Mouse (Mus musculus) cerebellum, postnatal 10 days (tissue): ENCODE measurements around the gene Tlr2.
"Not testable (repeated sequence)": the region's sequence is repeated elsewhere in the genome, so short reads cannot be mapped to it uniquely, and the experiment has no call there.

Experiments used
- DNase-seq, 2 experiments: peaks; one replicate each; pipeline ENCODE4 v3.0.0; 2021; ENCODE audit warnings: mixed read lengths in 2 of 2

Gene Tlr2

DNA sequence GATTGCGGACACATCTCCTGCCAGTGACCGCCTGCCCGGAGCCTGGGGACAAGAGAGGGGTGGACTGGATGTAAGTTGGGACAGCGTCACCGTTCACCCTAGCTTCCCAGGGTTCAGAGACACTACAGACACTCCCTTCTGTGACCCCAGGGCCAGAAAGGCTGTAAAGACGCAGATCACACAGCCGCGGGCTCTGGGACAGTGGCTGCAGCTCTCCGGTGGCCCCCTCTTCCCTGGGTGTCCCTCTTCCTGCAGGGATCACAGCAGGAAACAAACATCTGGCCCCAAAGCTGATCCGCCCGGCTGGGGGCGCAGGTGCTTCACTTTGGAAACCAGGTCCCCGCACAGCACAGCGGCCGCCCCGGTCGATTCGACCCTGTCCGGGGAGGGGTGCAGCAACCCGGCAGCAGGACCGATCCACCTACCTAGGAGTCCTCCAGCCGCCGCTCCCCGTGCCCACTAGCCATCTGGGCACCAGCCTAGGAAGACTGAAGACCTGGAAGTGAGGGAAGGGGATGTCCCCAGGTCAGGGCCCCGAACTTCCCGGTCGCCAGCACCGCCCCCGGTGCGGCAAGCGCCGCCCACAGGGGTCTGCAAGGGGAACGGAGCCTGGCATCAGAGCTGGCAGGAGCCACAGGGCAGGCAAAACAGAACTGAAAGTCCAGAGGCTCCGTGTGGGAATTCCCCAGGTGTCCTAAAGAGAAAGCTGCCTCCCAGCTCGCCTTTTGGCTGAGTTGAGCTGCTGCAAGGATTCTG is at the start of gene Tlr2:
Gene Tlr2, minus strand, starts transcription at position 673 of the 756 bp plus-strand sequence.
- peak; percentile 42 to 56 for DNase-seq

DNA sequence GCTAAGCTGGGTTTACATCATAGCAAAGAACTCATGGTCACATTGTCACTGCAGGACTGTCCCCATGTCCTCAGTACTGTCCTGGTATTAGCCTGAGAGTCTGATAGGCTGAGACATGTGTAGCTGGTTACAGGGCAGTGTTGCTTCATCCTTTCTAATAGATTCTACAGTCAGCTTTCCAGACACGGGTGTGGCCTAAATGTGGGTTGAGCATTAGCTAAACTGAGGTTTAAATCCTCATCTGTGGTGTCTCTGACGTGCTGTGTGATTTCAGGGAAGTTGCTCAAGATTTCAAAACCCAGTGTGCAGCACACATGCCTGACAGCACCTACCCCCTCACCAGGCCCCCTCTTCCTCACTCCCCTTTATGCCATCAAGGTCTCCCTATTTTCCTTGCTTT is 43.6 kb upstream of the Tlr2 start:
- no peak for DNase-seq

DNA sequence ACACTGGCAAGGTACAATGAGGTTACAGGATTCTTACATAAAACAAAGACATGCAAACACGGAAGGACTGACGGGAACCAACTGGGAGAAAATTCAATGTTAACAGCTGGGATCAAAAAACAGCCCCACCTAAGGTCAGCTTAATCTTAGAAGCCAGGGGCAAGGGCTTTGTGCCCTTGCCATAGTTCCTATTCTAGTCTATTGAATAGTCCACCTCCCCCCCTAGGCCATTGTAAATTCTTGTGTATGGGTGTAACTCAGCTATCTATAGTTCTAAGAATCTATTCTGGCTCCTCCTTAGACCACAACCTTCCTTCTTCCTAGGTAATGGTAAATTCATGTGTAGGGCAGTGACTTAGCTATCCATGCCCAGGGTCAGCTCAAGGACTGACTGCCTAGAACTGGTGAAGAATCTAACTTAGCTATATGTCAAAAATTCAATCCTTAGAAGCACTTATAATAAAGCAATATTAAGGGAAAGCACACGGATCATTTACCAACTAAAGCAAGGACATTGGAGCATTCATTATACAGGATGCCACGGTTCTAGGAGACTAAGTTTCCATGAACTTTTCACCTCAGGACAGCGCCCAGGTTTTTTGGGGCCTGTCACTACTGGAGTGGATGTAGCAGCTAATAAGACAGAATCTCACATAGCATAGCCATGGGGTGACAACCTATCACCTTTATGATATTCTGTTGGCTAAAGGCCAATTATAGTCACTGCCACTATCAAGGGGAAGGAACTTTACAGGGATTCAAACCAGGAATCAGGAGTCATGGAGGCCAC is 37.9 kb upstream of the Tlr2 start:
- DNase-seq, result not testable (repeated sequence)

DNA sequence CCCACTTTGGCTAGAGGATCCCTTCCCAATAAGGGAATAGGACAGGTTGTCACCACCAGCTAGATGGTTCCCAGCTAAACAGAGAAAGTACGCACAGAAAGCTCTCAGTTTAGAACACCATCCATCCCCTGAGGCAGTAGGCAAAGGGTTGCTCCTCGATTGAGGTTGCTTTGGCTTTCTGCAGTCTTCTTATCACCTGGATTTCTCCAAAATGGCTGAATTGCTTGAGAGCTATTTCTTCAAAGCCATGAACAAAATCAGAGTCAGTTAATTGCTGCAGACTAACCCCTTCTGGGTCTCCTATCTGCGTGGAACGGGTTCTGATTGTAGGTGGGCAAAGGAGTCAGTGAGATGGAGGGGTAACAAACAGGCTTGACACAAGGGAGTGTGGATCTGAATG is 37.2 kb upstream of the Tlr2 start:
- DNase-seq, result no peak

DNA sequence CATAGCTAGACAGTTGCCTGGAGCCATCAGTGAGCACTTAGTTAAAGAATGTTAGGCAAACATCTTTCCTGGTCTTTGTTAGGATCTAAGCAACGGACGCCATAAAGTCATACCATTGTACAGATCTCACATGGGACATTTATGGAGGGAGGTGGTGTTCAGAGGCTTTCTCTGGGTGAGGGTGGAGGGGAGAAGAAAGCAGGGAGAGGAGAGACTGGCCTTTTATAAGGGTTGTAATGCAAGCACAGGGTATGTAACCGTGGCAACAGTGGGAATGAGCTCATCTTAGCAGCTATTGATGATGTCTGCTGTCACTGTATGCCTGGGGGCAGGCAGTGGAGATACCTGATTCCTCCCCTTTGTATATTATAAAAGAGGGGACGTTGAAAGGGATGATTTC is 34.7 kb upstream of the Tlr2 start:
- DNase-seq, result no peak

DNA sequence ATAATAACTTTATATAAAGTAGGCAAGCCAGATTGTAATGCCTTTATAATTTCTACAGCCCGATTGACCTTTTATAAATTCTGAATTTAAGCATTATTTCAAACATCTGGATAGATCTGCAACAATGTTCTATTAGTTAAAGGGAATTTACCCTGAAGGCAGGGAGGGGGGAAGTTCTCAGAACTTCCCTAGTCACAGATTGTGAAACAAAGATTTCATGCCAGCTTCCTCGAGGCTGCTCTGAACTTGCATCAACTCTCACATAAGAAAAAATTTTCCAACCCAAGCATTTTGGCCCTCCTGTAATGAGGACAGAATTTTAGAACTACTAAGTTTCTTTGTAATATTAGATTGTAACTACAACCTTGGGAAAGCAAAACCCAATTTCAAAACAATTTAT is 33.5 kb upstream of the Tlr2 start:
- DNase-seq, result not testable (repeated sequence)

DNA sequence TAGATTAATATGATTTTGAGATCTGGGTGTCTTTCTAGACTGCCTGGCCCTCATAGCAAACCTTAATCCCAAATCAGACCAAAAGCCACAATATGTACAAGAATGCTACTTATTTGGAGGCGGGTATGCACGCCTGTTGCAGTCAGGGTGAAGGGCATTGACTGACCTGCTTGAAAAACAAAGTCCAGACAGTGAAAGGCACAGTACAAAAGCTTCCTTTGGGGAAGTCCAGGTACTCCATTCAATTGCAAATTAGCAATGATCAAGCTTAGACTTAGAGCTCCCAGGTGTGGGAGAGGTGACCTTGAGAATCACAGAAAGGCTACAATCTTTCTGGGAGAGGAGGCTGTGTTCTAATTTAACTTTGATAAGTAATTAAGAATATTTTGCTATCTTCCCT is 31.3 kb upstream of the Tlr2 start:
- DNase-seq, result not testable (repeated sequence)

DNA sequence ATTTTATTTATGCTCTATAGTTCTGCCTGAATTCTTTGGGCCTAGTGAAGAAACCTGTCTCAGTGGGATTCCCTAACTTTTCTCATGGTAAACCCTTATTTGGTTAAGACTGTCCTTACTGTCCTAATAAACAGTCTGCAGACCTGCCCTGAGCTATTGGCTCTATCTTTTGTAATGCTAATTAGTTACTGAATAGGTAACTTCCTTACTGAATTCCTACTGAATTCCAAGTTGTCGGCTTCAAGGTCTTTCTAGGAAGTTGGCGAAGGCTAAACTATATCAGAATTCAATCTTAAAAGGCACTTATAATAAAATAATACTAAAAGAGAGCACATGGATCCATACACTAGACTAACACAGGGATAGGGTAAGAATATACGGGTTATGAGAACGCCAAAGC is 30.4 kb upstream of the Tlr2 start:
- not testable (repeated sequence) for DNase-seq

DNA sequence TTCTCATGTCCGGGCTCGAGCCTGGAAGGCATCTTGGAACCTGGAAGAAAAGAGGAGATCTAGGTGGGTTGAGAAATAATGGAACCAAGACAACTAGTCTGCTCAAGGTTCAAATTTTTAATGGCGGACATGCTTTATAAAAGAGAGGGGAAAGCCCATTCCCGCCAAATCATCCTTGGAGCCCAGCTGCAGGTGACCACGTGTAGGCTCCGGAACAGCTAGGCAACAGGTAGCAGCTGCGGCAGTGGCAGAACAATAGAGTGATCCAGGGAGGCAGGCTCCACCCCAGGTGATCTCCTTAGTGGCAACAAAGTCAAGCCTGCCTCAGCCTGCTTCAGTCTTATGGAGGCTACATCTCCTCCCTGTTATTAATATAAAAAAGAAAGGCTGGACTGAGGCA is 30.0 kb upstream of the Tlr2 start:
- DNase-seq, result not testable (repeated sequence)

DNA sequence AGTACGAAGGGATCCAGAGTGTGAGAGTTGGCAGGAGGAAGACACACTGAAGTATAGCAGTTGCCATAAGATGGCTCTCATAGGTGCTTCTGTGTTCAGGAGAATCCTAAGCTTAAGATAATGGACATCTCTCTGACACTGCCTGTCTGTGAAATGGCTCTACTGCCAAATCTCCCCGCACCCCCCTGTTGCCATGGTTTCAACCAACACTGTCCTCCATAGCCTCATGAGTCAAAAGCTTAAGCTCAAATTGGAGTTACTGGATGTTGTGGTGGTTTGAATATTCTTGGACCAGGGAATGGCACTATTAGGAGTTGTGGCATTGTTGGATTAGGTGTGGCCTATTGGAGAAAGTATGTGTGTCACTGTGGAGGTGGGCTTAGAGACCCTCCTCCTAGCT is 28.2 kb upstream of the Tlr2 start:
- DNase-seq, result no peak

DNA sequence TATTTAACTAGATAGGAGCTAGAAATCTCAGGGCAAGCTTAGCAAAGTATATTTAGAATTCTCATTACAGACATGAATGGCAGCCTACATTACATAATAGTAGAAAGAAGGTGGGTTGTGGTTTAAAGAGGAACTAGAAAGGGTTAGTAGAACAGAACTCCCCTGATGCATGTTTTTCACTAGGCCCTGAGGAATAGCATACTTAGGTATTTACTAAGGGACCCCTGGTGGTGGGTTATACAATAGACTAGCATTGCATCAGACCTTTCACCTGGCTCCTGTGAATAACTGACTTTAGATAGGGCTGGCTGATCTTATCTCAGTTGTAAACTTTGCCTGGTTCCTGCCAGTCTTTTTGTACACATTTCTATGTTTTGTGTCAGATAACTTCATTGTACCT is 25.5 kb upstream of the Tlr2 start:
- not testable (repeated sequence) for DNase-seq

DNA sequence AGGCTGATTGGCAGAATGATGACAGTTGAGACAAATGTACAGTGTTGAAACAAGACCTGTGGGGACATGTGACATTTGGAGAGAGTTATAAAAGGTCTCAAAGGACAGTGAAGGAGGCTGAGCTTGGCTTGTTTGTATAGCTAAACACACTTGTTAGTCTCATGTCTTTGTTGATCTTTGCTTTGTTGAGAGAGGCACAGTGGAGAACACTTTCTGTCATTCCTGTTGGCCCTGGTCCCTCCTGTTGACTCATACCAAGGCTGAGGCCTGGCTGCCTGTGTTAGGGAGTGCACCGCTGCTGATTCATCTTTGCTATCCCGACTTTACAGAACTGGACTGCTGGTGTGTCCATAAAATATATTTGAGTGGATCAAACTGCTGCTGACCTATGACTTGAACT is 23.6 kb upstream of the Tlr2 start:
- DNase-seq, result no peak

DNA sequence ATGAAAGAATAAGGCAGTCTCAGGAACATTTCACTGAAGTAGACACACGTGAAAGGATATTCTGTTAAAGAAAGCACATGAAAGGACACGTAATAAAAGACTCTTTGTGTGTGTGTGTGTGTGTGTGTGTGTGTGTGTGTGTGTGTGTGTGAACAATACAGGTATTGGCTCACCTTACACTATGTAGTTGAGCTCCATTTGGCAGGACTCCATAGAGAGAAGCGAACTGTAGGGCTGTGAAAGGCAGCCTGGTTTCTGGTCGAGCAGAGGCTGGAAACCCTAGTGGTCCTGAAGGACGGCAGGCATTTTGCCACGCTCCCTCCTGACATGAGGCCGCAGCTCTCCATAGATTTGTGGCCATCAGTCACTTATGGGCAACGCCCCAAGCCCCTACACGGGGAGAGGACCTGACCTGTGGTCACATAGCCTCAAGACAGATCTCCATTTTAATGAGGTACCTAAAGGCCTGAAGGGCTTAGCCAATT is 22.5 kb upstream of the Tlr2 start:
- DNase-seq, result no peak

DNA sequence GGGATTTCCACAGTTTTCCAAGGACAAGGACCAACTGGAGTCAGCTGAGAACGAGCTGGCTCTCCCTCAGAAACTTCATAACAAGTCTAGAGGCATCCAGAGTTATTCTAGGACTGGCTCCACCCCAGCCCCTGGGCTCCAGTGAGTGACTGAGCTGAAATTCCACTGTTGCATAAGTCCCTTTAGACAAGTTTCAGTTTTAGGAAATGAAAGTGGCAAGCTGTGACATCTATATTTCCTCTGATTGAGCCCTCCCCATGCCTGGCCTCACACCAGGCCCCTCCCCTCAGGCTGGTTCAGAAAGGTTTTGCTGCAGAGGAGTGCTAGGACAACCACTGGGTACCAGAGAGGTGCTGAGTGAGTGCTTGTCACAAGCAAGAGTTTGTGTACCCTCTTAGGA is 21.4 kb upstream of the Tlr2 start:
- DNase-seq, result peak in 1 of 2 experiments; percentile 8

DNA sequence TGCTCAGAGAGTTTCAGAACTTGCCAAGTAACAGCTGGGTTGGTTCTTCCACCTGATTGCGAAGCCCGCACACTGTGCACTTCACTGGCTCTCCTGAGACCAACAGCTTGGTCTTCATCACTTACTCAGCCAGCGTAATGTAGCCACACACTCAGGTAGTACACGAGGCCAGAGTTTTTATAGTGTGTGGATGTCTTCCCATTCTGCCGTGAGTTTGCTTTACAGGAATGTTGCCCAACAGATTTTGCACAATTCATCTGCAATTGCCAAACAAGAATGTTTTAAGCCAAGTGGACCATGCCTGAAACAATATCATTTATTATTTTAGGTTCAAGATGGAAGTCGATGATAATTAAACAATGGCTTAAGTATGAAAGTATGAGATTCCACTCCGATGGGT is 18.0 kb upstream of the Tlr2 start:
- no peak for DNase-seq

DNA sequence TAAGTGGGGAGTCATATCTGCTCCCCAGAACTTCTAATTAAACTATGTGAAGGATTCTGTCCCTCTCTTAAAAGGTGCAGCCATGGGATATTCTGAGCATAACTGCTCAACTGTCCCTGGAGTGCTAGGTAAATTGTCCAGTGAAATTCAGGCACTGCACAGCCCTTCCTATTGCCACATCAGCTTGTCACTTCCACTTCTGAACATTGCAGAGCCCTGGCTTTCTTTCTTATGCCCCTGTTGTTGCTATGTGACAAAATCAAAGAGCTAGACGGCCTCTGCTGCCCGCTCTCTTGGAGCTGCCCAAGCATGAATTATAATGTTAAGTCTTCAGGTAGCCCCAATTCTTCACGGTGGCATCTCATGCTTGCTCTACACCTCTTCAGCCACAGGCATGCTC is 17.5 kb upstream of the Tlr2 start:
- no peak for DNase-seq

DNA sequence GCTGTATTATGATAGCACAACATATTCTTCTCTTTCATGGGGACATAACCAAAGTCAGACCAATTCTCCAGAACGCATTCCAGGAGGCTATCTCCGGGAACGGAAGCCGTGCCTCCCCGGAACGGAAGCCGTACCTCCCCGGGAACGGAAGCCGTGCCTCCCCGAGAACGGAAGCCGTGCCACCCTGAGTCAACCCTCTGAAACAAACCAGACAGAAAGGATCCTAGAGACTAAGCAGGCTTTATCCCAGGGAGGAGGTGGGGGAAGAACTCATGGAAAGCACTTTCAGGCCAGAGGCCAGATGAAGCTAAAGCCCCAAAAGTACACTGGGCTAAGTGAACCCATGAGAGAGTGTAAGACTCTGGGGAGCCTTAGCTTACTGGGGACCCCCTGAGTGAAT is 16.1 kb upstream of the Tlr2 start:
- DNase-seq, result no peak

DNA sequence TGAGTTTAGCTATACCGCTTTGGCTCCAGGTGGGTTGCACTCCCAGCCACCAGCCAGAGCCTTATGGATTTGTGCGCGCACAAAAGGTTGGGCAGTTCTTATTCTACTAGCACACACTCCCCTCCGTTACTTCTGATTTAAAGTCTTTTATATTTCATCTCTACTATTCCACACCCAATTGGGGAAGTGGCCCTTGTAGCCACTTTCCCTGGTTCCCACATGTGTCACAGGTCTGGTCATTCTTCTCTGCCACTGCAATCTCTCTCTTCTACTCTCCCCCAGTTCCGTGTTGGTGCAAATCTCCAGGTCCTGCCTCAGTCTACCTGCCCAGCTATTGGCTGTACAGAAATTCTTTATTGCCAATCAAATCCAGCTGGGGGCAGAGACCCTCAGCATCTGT is 14.1 kb upstream of the Tlr2 start:
- DNase-seq, result no peak

DNA sequence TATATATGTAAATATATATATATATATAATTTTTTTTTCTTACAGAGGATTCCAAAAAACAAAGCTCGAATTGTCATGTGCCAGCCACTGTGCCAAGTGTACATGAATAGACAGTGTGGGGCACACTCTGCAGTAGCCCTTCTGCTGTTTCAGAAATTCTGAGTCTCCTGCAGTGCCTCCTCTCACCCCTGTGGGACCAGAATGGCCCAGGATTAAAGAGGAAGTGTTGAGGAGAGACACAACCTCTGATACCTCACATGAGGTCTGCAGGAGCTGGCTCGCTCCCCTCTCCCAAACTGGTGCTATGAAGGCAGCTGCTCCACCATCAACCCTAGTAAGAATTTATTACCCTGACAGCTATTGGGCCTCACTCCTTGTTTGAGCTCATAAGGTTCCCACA is 7.8 kb upstream of the Tlr2 start:
- no peak for DNase-seq

DNA sequence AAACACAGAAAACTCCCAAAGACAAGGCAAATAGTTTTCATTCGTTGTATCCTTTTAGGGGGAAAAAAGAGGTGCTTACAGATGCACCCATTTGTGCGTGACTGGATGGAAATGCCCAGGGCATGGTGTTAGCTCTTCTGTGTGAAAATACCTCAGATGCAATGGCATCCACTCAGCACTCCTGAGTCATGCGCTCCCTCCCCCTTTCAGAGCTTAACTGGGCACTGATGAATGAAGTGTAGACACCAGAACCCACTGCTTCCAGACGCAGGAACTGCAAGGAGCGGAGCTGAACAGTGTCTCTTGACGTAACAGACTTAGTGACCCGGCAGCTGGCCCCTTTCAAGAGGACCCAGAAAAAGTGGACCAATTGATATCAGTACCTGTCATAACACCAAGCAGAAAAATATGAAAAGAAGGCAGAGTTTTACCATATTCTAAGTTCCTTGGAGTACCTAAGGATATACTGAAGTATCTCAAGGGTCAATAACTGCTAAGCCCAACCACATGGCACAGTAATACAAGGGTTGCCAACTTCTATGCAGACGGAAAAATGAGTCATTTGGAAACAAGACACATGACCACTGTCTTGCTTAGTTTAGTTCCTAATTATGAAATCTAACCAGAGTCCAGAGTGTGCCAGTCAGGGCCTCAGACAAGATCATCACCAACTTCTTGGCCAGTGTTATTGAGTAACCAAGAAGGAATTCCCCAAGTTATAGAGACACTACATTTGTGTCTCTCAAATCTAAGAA is 3.4 kb upstream of the Tlr2 start:
- no peak for DNase-seq

DNA sequence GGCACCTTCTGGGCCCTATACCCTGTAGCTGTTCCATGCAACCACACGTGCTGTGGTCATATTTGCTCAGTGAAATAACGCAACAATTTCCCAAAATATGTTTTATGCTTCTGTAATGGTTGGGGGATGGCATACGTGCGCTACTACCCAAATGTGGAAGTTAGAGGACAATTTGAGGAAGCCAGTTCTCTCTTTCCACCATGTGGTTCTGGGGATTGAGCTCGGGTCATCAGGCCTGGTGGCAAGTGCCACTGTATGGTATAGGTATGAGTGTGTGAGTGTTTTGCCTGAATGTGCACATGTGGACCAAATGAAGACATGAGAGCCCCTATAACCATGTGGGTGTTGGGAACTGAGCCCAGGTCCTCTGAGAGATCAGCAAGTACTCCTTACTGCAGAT is 2.1 kb downstream of the Tlr2 start:
- DNase-seq, result no peak

DNA sequence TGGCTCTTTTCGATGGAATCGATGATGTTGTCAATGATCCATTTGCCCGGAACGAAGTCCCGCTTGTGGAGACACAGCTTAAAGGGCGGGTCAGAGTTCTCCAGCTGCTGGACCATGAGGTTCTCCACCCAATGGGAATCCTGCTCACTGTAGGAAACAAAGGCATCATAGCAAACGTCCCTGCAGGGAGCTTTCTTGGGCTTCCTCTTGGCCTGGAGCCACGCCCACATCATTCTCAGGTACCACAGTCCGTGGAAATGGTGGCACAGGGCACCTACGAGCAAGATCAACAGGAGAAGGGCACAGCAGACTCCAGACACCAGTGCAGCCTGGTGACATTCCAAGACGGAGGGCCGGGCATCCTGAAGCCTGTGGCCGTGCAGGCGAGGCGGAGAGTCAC is 4.9 kb downstream of the Tlr2 start:
- no peak for DNase-seq

DNA sequence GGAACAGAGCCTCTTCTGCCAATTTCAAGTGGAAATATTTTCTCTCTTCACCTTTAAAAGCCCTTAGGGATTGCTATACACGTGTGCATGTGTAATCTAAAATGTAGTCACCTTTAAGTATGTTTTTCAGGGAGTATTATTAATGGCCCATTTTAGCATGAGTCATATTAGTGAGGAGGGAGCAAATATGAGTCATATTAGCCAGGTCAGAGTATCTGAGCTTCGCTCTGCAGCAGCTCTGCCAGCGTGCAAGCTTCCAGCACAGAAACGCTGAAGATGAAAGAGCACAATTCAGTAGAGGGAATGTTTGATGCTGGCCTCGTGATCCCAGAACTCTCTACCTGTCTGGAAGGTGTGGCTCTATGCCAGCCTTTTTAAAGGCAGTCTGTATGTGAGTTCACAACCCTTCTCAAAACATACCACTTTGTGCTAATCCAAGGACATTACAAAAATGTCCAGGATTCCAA is 13.4 kb downstream of the Tlr2 start:
- no peak for DNase-seq
